Mouse (Mus musculus) WW6 (cell line): ENCODE measurements around the gene Kndc1.

Experiments used
- DNase-seq: peaks from one replicate; pipeline ENCODE4 v3.0.0-alpha.2; 2013; ENCODE audit warnings: low read depth, low spot score

Kndc1 gene

DNA sequence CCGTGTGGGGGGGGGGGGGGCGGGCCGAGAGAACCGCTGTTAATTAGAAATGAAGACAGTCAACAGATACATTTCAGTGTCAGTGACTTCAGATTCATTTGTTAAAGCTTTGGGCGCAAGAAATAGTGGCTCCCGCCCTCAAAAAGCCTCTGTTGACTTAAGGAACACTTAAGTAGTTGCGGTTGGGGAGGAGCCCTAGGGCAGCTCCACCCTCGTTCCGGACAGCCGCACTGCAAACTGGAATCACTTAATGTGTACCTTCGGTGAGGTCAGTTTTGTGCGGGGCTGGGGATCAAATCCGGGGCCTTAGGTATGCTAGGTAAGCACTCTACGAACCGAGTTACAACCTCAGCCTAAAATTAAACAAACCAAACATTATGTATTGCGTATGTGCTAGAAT, 56.6 kb downstream of the Kndc1 start:
- no peak for DNase-seq

- no peak for DNase-seq
Observed at GRCm38 (mm10) chr7:139951991-139952633, 57.6 kb downstream of the Kndc1 start.

DNA sequence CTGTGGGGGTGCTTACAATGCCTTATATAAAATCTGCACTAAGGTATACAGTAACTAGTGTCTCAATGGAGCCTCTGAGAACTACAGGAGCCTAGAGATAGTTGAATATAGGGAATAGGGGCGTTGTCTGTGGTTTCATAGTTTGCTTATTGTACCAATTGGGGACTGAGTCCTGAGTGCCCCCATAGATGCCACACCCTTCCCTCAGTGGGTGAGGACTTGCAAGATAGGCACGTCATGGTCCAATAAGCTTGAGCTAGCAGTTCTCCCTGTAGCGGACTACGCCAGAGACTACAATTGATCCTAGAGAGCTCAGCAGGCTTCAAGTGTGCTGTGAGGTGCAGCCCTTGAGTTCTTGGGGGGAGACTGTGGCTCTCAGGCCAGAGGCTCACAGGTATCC, 61.0 kb downstream of the Kndc1 start:
- DNase-seq = no peak

GRCm38 (mm10) chr7:139956658-139957057, 62.2 kb downstream of the Kndc1 start:
- no peak for DNase-seq

GRCm38 (mm10) chr7:139957437-139957836, 62.9 kb downstream of the Kndc1 start:
- DNase-seq = no peak

DNA sequence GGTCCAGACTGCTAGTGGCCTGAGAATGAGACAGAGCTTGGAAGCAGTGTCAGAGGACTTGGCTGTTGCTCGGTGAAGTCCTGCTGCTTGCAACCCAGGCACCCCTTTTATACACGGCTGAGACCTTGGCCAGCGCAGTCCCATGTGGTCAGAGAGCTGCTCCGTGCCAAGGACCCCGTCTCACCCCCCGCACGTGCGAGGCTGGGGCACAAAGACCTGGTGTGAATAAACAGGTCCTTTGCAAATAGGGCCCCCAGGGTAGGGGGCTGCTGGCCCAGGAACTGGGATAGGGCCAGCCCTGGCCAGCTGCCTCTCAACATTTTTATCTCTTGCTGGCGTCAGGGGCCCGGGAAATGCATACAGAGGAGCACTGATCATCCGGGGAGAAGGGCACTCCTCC, 63.5 kb downstream of the Kndc1 start:
- no peak for DNase-seq

DNA sequence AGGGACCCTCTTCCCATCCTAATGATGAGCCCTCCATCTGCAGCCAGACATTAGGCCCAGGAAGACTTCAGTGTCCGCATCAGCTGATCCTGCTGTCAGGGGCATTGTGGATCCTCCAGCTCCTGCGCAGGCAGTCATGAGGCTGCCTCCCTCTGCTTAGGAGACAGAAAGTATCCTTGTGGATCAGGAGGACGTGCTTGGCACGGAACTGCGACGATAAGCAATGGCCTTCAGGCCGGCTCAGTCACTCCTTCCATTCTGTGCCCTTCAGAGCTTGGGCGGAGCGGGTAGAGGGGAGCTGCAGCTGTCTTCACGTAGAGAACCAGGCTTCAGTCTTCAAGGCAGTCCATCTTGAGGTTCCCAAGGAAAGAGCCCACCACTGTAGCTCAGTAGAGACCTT, 66.6 kb downstream of the Kndc1 start:
- DNase-seq = no peak

GRCm38 (mm10) chr7:139963814-139964213, 69.3 kb downstream of the Kndc1 start:
- no peak for DNase-seq

- no peak for DNase-seq
Observed at GRCm38 (mm10) chr7:139967175-139967574, 72.7 kb downstream of the Kndc1 start.

DNA sequence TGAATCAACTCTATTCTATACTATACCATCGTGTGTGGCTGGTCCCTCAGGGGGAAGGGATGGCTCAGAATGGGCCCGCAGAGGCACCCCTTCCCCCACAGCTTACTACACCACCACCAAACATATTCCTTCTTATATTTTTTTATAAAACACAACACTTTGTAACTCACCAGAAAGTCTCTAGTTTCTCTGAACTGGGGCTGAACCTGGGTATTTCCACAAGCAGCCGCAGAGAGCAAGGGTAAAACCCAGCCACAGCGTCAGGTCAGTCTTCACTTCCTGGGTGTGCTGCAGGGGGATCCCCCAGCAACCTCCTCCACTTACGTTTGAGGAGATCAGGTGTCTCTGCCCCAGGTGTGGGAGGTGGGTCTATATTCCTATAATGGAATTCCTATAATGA, 73.9 kb downstream of the Kndc1 start:
- no peak for DNase-seq

DNA sequence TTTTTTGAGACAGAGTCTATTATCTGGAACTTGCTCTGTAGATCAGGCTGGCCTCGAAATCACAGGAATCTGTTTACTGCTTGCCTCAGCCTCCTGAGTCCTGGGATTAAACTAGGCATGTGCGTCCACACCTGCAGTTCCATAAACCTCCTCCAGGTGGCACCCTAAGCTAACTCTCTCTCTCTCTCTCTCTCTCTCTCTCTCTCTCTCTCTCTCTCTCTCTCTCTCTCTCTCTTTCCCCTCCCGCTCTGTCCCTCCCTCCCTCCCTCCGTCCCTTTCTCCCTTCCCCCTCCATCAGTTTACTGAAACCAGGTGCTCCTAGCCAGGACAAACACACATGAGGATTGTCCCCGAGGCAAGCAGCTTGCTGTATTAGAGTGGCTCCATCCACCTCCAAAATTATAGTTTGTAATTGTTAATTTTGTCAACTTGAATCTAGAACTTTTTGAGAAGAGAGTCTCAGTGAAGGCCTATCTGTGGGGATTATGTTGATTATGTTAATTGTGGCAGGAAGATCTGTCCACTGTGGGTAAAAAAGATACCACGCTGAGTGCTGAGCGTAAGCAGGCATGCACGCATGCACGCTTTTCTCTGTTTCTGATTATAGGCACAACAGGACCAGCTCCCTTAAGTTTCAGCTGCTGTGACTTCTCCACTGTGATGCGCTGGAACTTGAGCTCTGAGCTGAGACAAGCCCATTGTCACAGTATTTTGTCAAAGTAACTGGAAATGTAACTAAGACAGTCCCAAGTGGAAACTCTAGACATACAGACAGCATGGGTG, 75.0 kb downstream of the Kndc1 start:
- no peak for DNase-seq

DNA sequence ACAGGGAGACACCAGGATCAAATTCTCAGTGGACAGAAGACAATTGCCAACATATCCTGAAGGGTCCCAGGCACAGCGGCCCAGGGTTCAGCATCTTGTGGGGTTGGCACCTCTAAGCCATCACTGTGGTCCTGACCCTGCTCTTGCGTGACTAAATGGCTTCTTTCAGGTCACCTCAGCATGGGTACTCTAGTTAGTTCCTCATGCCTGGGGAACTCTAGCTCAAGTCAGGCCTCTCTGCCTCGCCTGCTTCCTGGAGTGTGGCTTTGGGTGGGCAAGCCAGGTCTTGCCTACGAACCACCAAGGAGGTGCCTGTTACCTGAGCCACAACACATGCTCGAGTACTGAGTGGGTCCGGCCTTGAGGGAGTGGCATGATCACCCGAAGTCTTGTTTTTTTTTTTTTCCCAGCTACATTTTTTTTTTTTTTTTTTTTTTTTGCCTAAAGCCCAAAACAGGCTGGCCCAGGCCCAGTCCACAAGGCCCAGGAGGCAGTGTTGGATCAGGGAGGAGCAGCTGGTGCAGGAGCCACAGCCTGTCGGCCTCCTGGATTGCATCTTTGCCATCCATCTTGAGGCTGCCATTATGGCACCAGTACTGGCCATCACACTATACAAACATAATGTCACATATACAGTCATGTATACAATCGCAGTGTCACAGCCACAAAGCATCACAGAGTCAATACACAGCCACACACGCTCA, 75.9 kb downstream of the Kndc1 start:
- no peak for DNase-seq

DNA sequence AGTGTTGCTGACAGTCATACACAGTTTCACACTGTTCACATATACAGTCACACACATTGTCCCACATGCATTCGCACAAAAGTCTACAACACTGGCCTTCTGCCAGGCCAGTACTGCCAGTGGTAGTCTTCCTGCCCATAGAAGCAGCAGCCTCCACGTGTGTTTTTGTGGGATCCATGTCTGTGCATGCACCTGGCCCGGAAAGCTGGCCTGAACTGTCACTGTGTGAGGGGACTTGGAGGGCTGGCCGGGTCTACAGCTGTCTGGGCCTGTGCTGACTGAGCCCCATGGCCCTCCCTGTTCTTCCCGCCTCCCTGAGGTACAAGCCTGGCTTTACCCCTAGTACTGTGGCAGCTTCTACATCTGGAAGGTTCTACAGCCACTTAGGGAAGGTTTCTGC, 76.5 kb downstream of the Kndc1 start:
- DNase-seq = no peak

DNA sequence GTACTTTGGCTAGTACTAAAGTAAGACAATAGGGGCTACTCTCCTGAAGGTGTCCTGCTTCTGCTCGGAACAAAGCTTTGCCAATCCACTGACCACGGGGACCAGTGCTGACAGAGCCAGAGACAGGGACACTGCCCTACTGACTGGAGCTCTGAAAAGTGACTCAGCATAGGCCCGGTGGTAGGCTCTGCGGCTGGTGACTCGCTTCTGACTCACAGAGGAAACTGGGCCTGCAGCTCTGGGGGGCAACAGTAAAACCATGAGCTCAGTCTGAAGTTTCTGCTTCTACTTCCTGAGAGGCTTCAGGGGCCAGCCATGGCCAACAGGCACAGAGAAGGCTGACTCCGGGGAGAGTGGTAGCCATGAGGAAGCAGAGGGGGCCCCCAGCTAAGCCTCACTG, 76.9 kb downstream of the Kndc1 start:
- no peak for DNase-seq

GRCm38 (mm10) chr7:139972923-139973331, 78.4 kb downstream of the Kndc1 start:
- no peak for DNase-seq

DNA sequence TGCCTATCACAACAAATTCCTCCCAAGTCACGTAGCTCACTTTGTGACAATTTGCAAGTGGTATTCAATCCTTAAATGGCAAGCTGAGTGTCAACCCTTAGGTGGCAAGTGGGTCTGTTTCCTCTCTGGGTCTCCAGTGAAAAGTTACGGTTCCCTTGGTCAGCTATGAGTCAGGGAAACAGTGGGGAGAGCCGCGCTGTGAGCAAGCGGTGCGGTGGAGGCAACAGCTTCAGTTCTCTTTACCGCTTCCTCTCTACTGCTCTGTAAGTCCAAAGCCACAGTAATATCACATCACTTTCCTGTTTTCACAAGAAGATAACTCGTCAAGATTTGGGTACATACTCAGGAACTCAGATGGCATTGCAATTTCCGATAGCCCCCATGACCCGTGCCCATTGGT, 79.8 kb downstream of the Kndc1 start:
- DNase-seq = no peak

- DNase-seq = no peak
Observed at GRCm38 (mm10) chr7:139975471-139975870, 81.0 kb downstream of the Kndc1 start.

DNA sequence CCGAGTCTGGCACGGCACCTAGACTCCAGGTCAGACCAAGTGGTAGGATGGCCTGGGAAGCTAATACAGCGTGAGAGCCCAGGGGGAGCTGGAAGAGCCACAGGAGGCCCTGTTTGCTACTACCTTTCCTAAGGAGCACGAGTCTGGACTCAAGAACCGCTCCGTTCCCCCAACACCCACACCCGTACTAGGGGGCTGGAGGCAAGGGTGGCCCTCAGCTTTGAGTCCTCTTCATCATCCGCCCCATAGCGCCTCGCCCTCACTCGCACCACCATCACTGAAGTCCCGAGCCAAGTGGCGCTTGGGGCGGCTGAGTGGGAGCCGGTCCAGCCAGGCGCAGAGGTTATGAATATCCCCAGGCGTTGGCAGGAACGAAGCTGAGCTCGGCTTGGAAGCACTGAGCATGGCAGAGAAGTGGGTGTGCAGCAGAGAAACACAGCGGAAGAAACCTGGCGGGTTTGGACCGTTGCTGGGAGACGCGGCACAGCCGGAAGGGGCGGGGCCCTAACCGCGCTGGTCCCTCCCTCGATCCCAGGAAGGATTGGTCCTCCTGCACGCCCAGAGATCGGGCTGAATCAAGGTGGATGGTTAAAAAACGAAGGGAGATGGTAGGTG, 83.9 kb downstream of the Kndc1 start, which contains the start of gene 6430531B16Rik:
TSS of gene 6430531B16Rik (minus strand) at position 478 of the 615 bp plus-strand sequence.
- peak; percentile 61 for DNase-seq

GRCm38 (mm10) chr7:139979011-139979719, 84.7 kb downstream of the Kndc1 start:
- DNase-seq = no peak

GRCm38 (mm10) chr7:139980778-139981177, 86.3 kb downstream of the Kndc1 start:
- no peak for DNase-seq

- no peak for DNase-seq
Observed at GRCm38 (mm10) chr7:139982058-139982457, 87.6 kb downstream of the Kndc1 start.

- no peak for DNase-seq
Observed at GRCm38 (mm10) chr7:139984505-139984904, 90.0 kb downstream of the Kndc1 start.
